Mouse (Mus musculus) kidney, adult 2 months (tissue): Measurements from ENCODE around the gene Nkiras1. TPM values are rescaled to one million over a fixed set of nuclear protein-coding genes. Genes with fewer than 3 reads are reported as not detected.
"Not testable (repeated sequence)": the region's sequence is repeated elsewhere in the genome, so short reads cannot be mapped to it uniquely, and the experiment has no call there.

ENCODE experiments used
- DNase-seq: peaks from one replicate; pipeline ENCODE4 v3.0.0; 2021
- H3K27ac ChIP-seq: fragments of 200-500 bp; 2 replicates; pipeline ENCODE4 v1.5.1; 2012; ENCODE audit warnings: low read depth, low read length, control low read depth, inconsistent platforms; ENCODE audit not compliant: insufficient read depth
- H3K27me3 ChIP-seq: fragments of 200-500 bp; replicated peaks from 2 replicates; pipeline ENCODE4 v1.6.1; 2012; ENCODE audit warnings: mild to moderate bottlenecking, moderate library complexity, low read length, inconsistent platforms; ENCODE audit not compliant: control insufficient read depth, insufficient read depth
- H3K36me3 ChIP-seq: fragments of 200-500 bp; 2 replicates; pipeline ENCODE4 v1.6.1; 2012; ENCODE audit warnings: mild to moderate bottlenecking, moderate library complexity, low read length, inconsistent platforms; ENCODE audit not compliant: control insufficient read depth, insufficient read depth
- H3K4me1 ChIP-seq: fragments of 200-500 bp; 2 replicates; pipeline ENCODE4 v1.6.1; 2011; ENCODE audit warnings: low read length; ENCODE audit not compliant: control insufficient read depth, insufficient read depth
- H3K4me3 ChIP-seq: fragments of 200-500 bp; 2 replicates; pipeline ENCODE4 v1.5.1; 2011; ENCODE audit warnings: mild to moderate bottlenecking, low read depth, low read length, control low read depth; ENCODE audit not compliant: insufficient read depth
- CTCF ChIP-seq: fragments of 200-500 bp; conservative IDR thresholded peaks from 2 replicates; pipeline ENCODE4 v1.5.1; 2011; ENCODE audit warnings: low read depth, mild to moderate bottlenecking, control low read depth, low read length, moderate library complexity, mixed read lengths; ENCODE audit not compliant: insufficient read depth, insufficient read length
- POLR2A ChIP-seq: fragments of 200-500 bp; IDR thresholded peaks from one replicate; pipeline ENCODE4 v1.6.1; 2011; ENCODE audit warnings: low read depth, low read length, control low read depth
- WGBS: fragments of 180-500 bp; shearing (Covaris S2); methylation state at CpG from one replicate; pipeline ENCODE4 v1.1.7; 2018; 5-methylcytosine and 5-hydroxymethylcytosine counted together
- polyA plus RNA-seq: library from polyadenylated mRNA; depleted of rRNA; stranded (reverse); fragments of >200 nt; gene quantifications from 2 replicates; pipeline ENCODE4 v1.2.3, GENCODE M21; 2012

The Nkiras1 gene
- polyA plus RNA-seq, 1 experiment = 13.1 TPM

- DNase-seq = peak; percentile 43
- TF ChIP-seq CTCF (no peak), POLR2A (no peak)
- Histone ChIP-seq H3K4me3 (no peak overlapping the region), H3K27me3 (no peaks in the 10 kb centered on the region), H3K27ac (peak overlapping the region; percentile 86), H3K4me1 (peaks cover 26% of the 10 kb centered on the region), H3K36me3 (no peaks in the 10 kb centered on the region)
- 14% methylated on average over 5 of the region's 5 CpGs for WGBS
Observed at GRCm38 (mm10) chr14:18233981-18234960, 36.7 kb upstream of the Nkiras1 start.

- H3K36me3 ChIP-seq, DNase-seq, H3K4me3 ChIP-seq, H3K27me3 ChIP-seq: not testable (repeated sequence)
- Histone ChIP-seq H3K27ac (0 out of 2 replicates have a peak overlapping the region, but pooled peaks have one; percentile 19), H3K4me1 (peaks cover 29% of the 10 kb centered on the region)
- WGBS = 43% methylated on average over 2 of the region's 2 CpGs
Observed at GRCm38 (mm10) chr14:18236496-18237235, 34.3 kb upstream of the Nkiras1 start.

DNA sequence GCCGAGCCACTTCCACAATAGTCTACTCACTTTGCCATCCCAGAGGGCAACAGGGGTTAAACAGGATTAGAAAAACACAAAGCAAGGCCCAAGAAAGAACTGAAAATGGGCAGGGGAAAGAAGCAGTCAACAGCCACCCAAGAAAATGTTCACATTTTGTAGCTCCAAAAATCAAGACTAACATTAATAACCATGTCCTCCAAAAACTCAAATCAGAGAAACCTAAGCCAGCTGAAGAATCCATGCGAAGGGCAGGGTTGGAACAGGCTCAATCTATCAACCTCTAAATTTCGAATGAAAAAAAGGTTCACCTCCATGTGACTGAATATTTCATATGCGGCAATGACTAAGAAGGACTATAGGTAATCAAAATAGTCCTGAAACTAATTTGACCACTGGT, 33.6 kb upstream of the Nkiras1 start:
- WGBS = 48% methylated on average over 4 of the region's 4 CpGs
- no peak overlapping the region; the same call in 1 of the 2 replicates for H3K4me3 ChIP-seq
- no peak for DNase-seq
- no peaks in the 10 kb centered on the region for H3K36me3 ChIP-seq
- peaks cover 26% of the 10 kb centered on the region for H3K4me1 ChIP-seq
- TF ChIP-seq POLR2A = no peak
- TF ChIP-seq CTCF = no peak
- peak overlapping the region; percentile 100; the same call in 1 of the 2 replicates for H3K27ac ChIP-seq
- no peaks in the 10 kb centered on the region for H3K27me3 ChIP-seq

GRCm38 (mm10) chr14:18238131-18238749, 32.7 kb upstream of the Nkiras1 start:
- Histone ChIP-seq H3K27ac (peak overlapping the region; percentile 100), H3K4me3 (peak overlapping the region; percentile 88), H3K36me3 (no peaks in the 10 kb centered on the region), H3K27me3 (no peaks in the 10 kb centered on the region), H3K4me1 (peaks cover 18% of the 10 kb centered on the region)
- WGBS = under 1% methylated on average over 71 of the region's 71 CpGs
- TF ChIP-seq POLR2A (peak; percentile 28), CTCF (no peak)
- DNase-seq = peak; percentile 99

- peak; percentile 100 for DNase-seq
- TF ChIP-seq POLR2A (peak; percentile 61), CTCF (no peak)
- under 1% methylated on average over 60 of the region's 66 CpGs for WGBS
- Histone ChIP-seq H3K4me3 (peak within 1 kb of the TSS; percentile 88), H3K36me3 (no peaks in the 10 kb centered on the region), H3K4me1 (peaks cover 16% of the 10 kb centered on the region), H3K27me3 (no peaks in the 10 kb centered on the region), H3K27ac (peak within 1 kb of the TSS; percentile 100)
Observed at GRCm38 (mm10) chr14:18238750-18239731, 31.9 kb upstream of the Nkiras1 start, which contains the start of gene Nr1d2. Nr1d2 (minus strand) TSS chr14:18239127.

DNA sequence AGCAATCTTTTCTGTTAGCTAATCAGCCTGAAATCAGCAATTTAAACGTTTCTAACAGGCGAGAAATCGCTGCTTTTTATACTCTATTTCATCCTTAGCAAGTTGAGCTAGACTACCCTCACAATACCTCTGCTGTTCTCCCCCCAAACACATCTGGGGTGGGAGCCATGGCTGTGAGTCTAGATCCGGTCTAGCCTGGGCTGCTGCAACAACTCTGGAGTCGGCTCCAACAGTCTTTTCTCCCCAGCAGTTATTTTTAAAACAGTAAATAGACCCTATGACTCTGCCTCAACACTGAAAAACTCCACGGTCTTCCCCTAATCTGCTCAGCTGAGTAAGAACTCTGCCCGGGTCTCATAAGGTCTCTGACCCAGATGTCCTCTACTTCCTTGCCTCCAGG, 30.8 kb upstream of the Nkiras1 start:
- Histone ChIP-seq H3K36me3 (no peaks in the 10 kb centered on the region), H3K27me3 (no peaks in the 10 kb centered on the region), H3K4me1 (peaks cover 6% of the 10 kb centered on the region; the same call in 1 of the 2 replicates), H3K27ac (no peak overlapping the region), H3K4me3 (no peak overlapping the region)
- no peak for DNase-seq
- WGBS = 61% methylated on average over 7 of the region's 7 CpGs
- no peak for TF ChIP-seq POLR2A
- TF ChIP-seq CTCF = no peak
